Mouse (Mus musculus): ENCODE results near the gene Adam1b. TPM values are rescaled to one million over a fixed set of nuclear protein-coding genes. Genes with fewer than 3 reads are reported as not detected.
"Not testable (repeated sequence)": the region's sequence is repeated elsewhere in the genome, so short reads cannot be mapped to it uniquely, and the experiment has no call there.

Gene Adam1b
- total RNA-seq (2021): not detected
- long read RNA-seq, experiment 1: 0 reads
- long read RNA-seq, experiment 2: 0 reads

GRCm38 (mm10) chr5:121503231-121503630 lies at the start of gene Adam1b:
TSS of gene Adam1b (minus strand) at chr5:121503435.
- no peak for DNase-seq (ENCODE audit: low spot score in 2 of 2)

DNA sequence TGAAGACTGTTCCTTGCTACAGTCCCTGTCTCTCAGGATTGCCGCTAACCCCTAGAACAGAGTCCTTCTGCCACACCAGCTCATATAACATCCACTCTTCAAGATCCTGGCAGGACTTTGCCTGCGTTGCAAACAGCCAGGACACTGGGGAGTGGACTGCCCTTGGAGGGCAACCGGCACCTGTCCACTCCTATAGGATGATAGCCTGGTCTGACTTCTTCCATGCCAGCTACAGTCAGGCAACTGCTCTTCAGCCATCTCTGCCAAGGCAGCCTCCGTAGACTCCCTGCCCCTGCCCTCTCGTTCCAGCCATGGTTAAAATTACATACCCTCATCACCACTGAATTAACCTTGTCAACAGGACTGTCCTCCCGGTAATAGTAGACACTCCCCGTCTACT lies 46.0 kb upstream of the Adam1b start:
- DNase-seq (ENCODE audit: low spot score in 2 of 2): no peak

DNA sequence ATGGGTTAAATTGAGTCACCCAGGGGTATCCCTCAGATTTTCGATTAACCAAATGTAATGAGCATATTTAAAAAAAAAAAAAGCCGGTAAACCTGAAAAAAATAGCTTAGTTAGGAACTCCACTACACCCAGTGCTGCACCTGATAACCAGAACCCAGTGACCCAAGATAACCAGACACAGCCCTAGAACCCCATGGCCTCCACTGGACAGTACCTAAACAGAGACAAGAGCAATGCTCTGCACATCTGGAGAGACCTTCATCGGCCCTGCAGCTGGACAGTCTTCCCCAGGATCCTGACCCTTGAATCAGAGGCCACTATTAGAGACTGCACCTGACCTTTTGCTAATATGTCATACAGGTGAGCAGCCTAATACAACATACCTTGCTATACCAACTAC lies 43.8 kb upstream of the Adam1b start:
- DNase-seq (ENCODE audit: low spot score in 2 of 2): no peak

- no peak for DNase-seq (ENCODE audit: low spot score in 2 of 2)
Observed at GRCm38 (mm10) chr5:121546530-121546895, 43.3 kb upstream of the Adam1b start.

GRCm38 (mm10) chr5:121545793-121546529 lies 42.7 kb upstream of the Adam1b start, which contains the start of gene Mapkapk5:
TSS of gene Mapkapk5 (minus strand) at chr5:121545905.
- DNase-seq (ENCODE audit: low spot score in 2 of 2): peak; percentile 94 to 99

GRCm38 (mm10) chr5:121544910-121545792 lies 41.9 kb upstream of the Adam1b start, which contains the start of the genes Adam1a and Gm42878:
TSS of gene Adam1a (minus strand) at chr5:121545482.
TSS of gene Gm42878 (minus strand) at chr5:121545482.
- no peak for DNase-seq (ENCODE audit: low spot score in 2 of 2)

GRCm38 (mm10) chr5:121543370-121543769 lies 40.1 kb upstream of the Adam1b start:
- DNase-seq (ENCODE audit: low spot score in 2 of 2): no peak

DNA sequence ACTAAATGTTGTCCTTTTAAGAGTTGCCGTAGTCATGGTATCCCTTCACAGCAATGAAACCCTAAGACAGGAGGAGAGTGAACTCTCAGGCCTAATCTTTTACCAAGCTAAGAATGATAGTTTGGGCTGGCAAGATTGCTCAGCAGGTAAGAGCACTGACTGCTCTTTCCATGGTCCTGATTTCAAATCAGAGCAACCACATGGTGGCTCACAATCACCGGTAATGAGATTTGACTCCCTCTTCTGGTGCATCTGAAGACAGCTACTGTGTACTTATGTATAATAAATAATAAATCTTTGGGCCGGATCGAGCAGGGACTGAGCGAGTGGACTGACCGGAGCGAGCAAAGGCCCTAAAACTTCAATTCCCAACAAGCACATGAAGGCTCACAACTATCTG lies 38.0 kb upstream of the Adam1b start:
- DNase-seq (ENCODE audit: low spot score in 2 of 2): no peak

GRCm38 (mm10) chr5:121540066-121540465 lies 36.8 kb upstream of the Adam1b start:
- no peak for DNase-seq (ENCODE audit: low spot score in 2 of 2)

- no peak for DNase-seq (ENCODE audit: low spot score in 2 of 2)
Observed at GRCm38 (mm10) chr5:121537588-121537987, 34.4 kb upstream of the Adam1b start.

DNA sequence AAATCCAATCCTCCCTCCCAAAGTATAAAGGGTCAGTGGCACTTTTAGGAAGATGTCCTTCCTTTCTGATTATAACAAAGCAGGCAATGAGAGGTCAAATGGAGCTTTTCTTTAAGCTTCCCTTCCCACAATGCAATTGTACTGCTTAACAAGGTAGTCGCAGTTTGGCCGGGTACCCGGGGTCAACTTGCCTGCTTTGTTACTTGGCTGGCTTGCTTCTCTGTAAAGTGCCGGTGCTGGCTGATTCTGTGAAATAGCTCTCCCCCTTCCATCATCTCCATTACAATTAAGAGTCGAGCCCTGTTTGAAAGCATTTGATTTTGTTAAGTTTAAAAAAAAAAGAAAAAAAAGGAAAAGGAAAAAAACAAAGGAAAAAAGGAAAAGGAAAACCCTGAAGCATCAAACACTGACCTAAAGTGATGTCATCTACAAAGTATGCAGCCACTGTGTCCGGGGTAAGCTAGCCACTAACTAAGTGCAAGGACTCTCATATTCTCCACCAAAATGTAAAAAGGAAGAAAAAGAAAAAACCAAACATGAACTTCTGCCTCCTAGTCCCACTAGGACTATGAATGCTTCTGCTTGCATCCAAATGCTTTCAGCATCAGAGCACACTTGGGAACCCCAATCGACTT lies 33.8 kb upstream of the Adam1b start:
- no peak for DNase-seq (ENCODE audit: low spot score in 2 of 2)

DNA sequence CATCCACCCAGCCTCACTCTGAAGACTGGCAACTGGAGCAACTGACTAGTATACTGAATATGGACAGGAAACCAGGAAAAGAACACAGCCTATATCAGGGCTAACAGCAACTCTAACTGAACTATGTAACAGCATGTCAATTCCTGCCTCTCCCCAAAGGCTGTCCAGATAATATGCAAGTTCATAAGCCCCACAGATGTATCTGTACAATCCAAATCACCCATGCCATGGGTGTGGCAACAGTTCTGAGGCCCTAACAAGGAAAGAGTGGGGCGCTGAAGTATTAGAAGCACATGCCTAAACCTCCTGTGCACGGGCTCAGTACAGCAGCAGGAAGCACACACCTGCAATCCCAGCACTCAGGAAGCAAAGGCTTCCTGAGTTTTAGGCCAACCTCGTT lies 31.9 kb upstream of the Adam1b start:
- no peak for DNase-seq (ENCODE audit: low spot score in 2 of 2)

DNA sequence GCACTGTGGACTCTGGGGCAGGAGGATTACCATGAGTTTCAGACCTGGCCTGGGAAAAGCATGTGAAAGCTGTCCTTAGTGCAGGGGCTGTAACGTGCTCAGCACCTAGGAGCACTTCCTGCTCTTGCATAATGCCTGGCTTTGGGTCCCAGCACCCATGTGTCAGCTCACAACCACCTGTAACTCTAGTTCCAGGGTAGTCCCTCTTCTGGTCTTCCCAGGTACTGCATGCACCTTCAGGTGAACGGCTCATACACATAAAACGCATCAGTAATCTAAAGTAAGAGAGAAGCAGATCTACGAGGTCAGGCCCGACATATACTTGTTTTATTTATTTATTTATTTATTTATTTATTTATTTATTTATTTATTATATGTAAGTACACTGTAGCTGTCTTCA lies 31.3 kb upstream of the Adam1b start:
- no peak for DNase-seq (ENCODE audit: low spot score in 2 of 2)

- DNase-seq (ENCODE audit: low spot score in 2 of 2): peak in 1 of 2 experiments; percentile 7
Observed at GRCm38 (mm10) chr5:121526961-121527360, 23.7 kb upstream of the Adam1b start.

- no peak for DNase-seq (ENCODE audit: low spot score in 2 of 2)
Observed at GRCm38 (mm10) chr5:121526526-121526925, 23.3 kb upstream of the Adam1b start.

DNA sequence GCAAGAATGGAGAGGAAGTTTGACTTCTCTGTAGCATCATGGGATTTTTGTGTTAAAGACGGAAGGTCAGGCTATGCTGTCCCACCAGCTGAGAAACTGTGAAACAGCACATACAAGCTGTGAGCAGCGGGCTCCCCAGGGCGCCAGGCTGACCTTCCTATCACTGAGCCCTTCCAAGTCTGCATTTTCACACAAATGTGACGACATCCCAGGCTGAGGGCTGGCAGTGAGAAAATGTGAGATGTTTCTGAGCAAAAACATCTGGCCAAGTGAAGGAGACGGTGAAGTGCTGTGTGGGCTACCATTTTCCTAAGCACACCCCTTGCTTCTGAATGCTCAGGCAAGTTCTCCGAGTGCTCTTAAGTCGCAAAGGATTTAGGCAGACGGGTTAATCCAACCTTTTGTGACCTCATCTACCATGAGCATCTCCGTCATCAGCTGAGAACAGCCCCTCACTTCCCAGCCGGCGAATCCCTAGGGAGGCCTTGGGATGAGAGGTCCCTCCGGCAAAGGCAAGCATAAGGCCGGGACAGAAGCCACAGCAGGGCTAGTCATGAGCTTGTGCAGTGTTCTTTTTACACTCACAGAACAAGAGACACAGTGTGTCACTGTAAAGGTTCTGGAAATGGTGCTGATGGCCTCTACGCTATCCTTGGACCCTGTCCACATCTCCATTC lies 22.7 kb upstream of the Adam1b start:
- no peak for DNase-seq (ENCODE audit: low spot score in 2 of 2)

- not testable (repeated sequence) for DNase-seq (ENCODE audit: low spot score in 2 of 2)
Observed at GRCm38 (mm10) chr5:121519758-121520157, 16.5 kb upstream of the Adam1b start.

DNA sequence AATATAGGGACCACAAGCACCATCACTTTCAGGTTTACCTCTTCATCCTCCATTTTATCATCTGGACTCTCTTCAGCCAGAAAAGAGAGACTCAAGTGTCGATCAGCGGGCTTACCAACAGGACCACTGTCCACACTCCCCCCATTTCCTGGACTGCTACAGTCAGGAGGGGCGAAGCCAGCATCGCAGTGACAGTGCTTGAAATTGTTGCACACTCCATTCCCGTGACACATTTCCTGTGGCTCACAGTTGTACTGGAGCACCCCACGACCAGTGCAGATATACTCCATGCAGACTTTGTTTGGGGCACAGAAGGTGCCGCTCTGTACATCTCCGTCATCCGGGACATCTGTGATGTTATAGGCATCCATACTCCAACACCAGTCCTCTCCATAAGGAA lies 15.7 kb upstream of the Adam1b start:
- no peak for DNase-seq (ENCODE audit: low spot score in 2 of 2)

- DNase-seq (ENCODE audit: low spot score in 2 of 2): no peak
Observed at GRCm38 (mm10) chr5:121510009-121510408, 6.8 kb upstream of the Adam1b start.

DNA sequence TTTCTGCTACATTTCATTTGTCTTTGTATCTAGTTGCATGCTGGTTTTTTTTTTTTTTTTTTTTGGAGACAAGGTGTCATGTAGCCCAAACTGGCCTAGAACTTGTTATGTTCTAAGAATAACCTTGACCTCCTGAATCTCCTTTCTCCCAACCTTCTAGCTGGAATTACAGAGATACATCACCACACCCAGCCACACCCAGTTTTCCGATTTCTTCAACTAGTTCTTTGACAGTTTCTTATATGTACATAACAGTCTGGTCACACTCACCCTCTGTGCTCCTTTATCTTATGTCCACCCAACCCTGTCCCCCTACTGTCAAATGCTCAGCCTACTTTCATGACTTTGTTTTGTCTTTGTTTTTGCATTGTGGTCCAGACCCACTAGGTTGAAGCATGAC lies 3.6 kb upstream of the Adam1b start:
- no peak for DNase-seq (ENCODE audit: low spot score in 2 of 2)

DNA sequence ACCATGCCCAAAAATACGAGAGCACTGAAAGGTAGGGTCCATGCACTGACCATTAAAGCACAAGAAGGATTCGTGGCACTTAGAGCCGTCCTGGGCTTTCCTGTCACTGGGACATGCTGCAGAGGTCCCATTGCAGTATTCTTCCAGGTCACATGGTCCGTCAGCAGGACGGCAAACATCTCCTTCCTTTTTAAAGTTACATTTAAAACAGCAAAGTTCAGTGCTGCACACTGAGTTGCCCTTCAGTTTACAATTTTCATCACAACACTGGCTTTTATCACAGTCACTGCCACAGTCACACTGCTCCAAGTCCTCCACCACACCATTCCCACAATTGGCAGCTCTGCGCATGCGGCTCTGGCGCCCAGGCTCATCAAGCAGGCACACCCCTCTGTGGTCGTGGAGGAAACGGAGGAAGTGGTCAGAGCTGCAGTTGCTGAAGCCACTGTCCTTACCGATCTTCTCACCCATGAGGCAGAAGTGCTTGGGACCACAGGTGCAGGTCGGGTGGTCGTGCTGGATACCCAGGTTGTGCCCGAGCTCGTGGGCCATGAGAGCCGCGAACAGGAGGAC lies 1.7 kb downstream of the Adam1b start:
- DNase-seq (ENCODE audit: low spot score in 2 of 2): not testable (repeated sequence)
